Mouse (Mus musculus): Measurements from ENCODE around the gene Ifih1.

GRCm38 (mm10) chr2:62665536-62665935 lies 19.5 kb upstream of the Ifih1 start:
- TF ChIP-seq POLR2A (IDR thresholded peaks at IDR 0.05; ENCODE audit: low read depth, low read length) (no peak), CTCF (IDR thresholded peaks at IDR 0.05; ENCODE audit: extremely low read depth, insufficient read depth, insufficient read length, insufficient replicate concordance) (no peak)
